Mouse (Mus musculus): ENCODE measurements around the gene Sbk2.

DNA sequence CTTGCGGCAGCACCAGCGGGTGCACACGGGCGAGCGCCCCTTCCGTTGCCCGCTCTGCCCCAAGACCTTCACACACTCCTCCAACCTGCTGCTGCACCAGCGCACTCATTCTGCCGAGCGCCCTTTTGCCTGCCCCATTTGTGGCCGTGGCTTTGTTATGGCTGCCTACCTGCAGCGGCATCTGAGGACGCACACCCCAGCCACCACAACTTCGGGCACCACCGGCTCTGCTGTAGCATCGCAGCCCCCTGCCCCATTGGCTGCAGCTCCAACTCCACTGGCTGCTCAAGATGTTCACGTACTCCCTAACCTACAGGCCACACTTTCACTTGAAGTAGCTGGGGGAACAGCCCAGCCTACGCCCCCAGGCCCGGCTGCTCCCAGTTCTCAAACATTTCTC, 43.7 kb downstream of the Sbk2 start:
- TF ChIP-seq CTCF (IDR thresholded peaks at IDR 0.05; ENCODE audit: control insufficient read depth, insufficient read depth, insufficient replicate concordance, low read depth, low read length) = no peak
- TF ChIP-seq POLR2A (IDR thresholded peaks at IDR 0.05; ENCODE audit: control insufficient read depth, low read depth, low read length) = no peak
